Mouse (Mus musculus) heart, embryonic 11.5 days (tissue): ENCODE data around the gene Kif27. TPM values are rescaled to one million over a fixed set of nuclear protein-coding genes. Genes with fewer than 3 reads are reported as not detected.

Source experiments
- ATAC-seq: fragments of 200-750 bp; cut with Nextera tagmentation; replicated peaks from 2 replicates; pipeline ENCODE4 v1.8.0; 2017; ENCODE audit warnings: moderate library complexity; ENCODE audit not compliant: insufficient number of reproducible peaks, low FRiP score, low TSS enrichment
- H3K27ac ChIP-seq: fragments of 300-500 bp; sonication (generic); 2 replicates; pipeline ENCODE4 v1.5.1; 2014; ENCODE audit warnings: mild to moderate bottlenecking, low read depth, low read length
- H3K27me3 ChIP-seq: fragments of 300-500 bp; sonication (generic); 2 replicates; pipeline ENCODE4 v1.6.1; 2014; ENCODE audit warnings: mild to moderate bottlenecking, low read length, mixed read lengths; ENCODE audit not compliant: control insufficient read depth, insufficient read depth
- H3K36me3 ChIP-seq: fragments of 300-500 bp; sonication (generic); 2 replicates; pipeline ENCODE4 v1.6.1; 2014; ENCODE audit warnings: mild to moderate bottlenecking, low read length, moderate library complexity, mixed read lengths; ENCODE audit not compliant: control insufficient read depth, insufficient read depth
- H3K4me1 ChIP-seq: fragments of 300-500 bp; sonication (generic); 2 replicates; pipeline ENCODE4 v1.6.1; 2014; ENCODE audit warnings: low read length; ENCODE audit not compliant: control insufficient read depth, insufficient read depth
- H3K4me2 ChIP-seq: fragments of 300-500 bp; sonication (generic); 2 replicates; pipeline ENCODE4 v1.6.1; 2014; ENCODE audit warnings: mild to moderate bottlenecking, moderate library complexity
- H3K4me3 ChIP-seq: fragments of 300-500 bp; sonication (generic); 2 replicates; pipeline ENCODE4 v1.5.1; 2014; ENCODE audit warnings: low read depth, low read length
- H3K9ac ChIP-seq: fragments of 300-500 bp; sonication (generic); 2 replicates; pipeline ENCODE4 v1.6.1; 2014; ENCODE audit warnings: mild to moderate bottlenecking, low read depth, low read length, moderate library complexity
- H3K9me3 ChIP-seq: fragments of 300-500 bp; sonication (generic); replicated peaks from 2 replicates; pipeline ENCODE4 v1.6.1; 2016; ENCODE audit warnings: low read length; ENCODE audit not compliant: control insufficient read depth
- WGBS: fragments of 180-500 bp; shearing (Covaris S2); extraction: QIAGEN DNeasy Blood & Tissue Kit; methylation state at CpG from one replicate; pipeline ENCODE4 v1.1.7; 2014; ENCODE audit not compliant: insufficient replicate concordance; 5-methylcytosine and 5-hydroxymethylcytosine counted together
- polyA plus RNA-seq: library from polyadenylated mRNA; unstranded; fragments of >200 nt; fragmentation: Nextera tagmentation; extraction: Ambion mirVana; gene quantifications from 2 replicates; pipeline ENCODE4 v1.2.1, GENCODE M21; 2014

Gene Kif27
- polyA plus RNA-seq, 1 experiment from 2014 or later, result 0.66 TPM

DNA sequence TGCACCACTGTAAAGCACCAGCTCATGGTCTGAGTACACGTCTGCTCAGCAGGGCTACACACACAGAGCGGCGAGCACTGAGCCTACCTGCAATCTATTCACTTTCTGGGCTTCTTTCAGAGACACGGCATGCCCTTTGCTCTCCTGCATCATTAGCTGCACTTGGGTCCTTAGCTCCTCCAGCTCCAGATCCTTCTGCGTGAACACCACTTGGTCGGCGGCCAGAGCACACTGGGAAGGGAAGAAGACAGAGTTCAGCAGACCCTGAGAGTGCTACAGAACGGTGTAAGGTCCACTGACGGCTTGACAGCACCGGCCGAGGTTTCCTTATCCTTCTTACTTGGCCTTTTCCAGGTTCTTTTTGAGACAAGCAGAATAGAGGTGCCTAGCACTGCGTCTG, 21.5 kb downstream of the Kif27 start:
- ATAC-seq, result no peak
- WGBS, result 71% methylated on average over 12 of the region's 12 CpGs
- H3K4me3 ChIP-seq, result no peak overlapping the region
- H3K9ac ChIP-seq, result no peak overlapping the region
- H3K27ac ChIP-seq, result no peak overlapping the region
- H3K27me3 ChIP-seq, result no peaks in the 10 kb centered on the region
- H3K36me3 ChIP-seq, result no peaks in the 10 kb centered on the region
- no peak overlapping the region for H3K4me2 ChIP-seq
- no peaks in the 10 kb centered on the region for H3K9me3 ChIP-seq
- H3K4me1 ChIP-seq, result no peaks in the 10 kb centered on the region

DNA sequence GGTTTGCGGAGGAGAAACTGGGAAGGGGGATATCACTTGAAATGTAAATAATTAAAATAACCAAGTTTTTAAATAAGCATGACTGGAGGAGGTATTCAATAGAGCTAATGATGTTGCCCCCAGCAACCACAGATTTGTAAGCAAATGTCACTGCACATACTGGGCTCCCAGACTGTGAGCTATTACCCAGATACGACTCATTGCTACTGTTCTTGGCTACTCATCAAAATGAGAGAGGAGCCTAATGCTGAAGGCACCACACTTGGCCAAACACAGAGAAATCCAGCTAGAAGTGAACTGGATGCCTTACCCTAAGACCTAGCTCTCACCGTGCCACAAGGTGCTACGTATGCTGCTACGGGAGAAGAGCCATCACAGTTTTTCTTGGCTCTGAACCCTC, 24.8 kb downstream of the Kif27 start:
- Histone ChIP-seq H3K4me2 (no peak overlapping the region), H3K4me1 (no peaks in the 10 kb centered on the region), H3K4me3 (no peak overlapping the region), H3K9ac (no peak overlapping the region), H3K9me3 (no peaks in the 10 kb centered on the region), H3K27ac (no peak overlapping the region), H3K36me3 (no peaks in the 10 kb centered on the region), H3K27me3 (no peaks in the 10 kb centered on the region)
- ATAC-seq, result no peak
- WGBS, result 95% methylated on average over 5 of the region's 5 CpGs

DNA sequence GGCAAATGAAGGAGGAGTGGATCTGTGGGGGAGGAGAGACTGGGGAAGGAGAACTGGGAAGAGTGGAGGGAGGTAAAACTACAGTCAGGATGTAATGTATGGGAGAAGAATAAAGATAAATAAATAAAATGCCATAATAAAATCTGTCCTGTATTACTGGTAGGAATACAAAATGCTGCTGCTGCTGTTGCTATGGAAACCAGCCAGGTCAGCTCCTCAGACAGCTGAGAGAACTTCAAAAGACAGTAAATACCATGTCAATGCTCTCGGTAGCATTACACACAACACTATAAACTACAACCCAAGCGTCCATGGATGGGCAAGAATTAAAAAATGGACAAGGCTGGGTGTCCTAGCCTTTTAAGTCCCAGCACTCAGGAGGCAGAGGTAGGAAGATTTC, 41.2 kb downstream of the Kif27 start:
- Histone ChIP-seq H3K4me2 (no peak overlapping the region), H3K9ac (no peak overlapping the region), H3K27me3 (no peaks in the 10 kb centered on the region), H3K36me3 (no peaks in the 10 kb centered on the region), H3K9me3 (no peaks in the 10 kb centered on the region), H3K27ac (no peak overlapping the region), H3K4me3 (no peak overlapping the region), H3K4me1 (no peaks in the 10 kb centered on the region)
- no peak for ATAC-seq
- 68% methylated on average over 2 of the region's 2 CpGs for WGBS

DNA sequence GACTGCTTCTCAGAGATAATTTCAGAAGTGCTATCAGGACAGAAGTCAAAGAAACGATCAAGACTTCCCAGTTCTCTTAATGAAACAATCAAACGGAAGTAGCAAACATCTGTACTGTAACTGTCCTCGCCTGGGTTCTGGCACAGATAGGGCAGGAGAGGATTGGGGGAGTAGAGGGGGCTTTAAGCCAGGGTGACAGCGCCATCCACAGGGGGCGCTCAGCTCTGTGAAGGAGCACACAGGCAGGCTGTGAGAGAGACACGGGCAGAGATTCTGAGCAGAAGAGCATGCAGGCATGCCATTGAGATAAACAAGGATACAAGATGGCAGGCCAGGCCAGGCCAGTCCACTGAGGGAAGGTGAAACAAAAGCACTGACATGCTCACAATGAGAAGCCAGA, 43.9 kb downstream of the Kif27 start:
- H3K9ac ChIP-seq, result no peak overlapping the region
- no peaks in the 10 kb centered on the region for H3K4me1 ChIP-seq
- no peaks in the 10 kb centered on the region for H3K27me3 ChIP-seq
- 42% methylated on average over 6 of the region's 6 CpGs for WGBS
- H3K4me3 ChIP-seq, result no peak overlapping the region
- no peak for ATAC-seq
- H3K36me3 ChIP-seq, result no peaks in the 10 kb centered on the region
- H3K27ac ChIP-seq, result no peak overlapping the region
- no peaks in the 10 kb centered on the region for H3K9me3 ChIP-seq
- H3K4me2 ChIP-seq, result no peak overlapping the region

DNA sequence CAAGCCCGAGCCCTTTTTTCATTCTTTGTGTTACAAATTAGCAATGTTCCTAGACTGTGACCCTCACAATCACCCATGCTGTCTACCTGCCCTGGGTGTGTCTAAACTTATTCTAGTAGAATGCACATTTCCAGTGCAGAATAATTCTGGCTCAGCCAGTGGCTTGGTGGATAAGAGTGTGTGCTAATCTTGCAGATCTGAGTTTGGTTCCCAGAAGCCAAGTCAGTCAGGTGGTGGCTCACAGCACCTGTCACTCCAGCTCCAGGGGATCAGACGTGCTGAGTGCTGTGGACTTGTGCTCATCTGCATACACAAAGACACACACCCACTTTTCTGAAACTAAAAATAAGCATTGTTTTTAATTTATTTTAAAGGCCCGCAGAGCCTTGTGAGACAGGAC, 45.2 kb downstream of the Kif27 start:
- no peak for ATAC-seq
- 72% methylated on average over 3 of the region's 3 CpGs for WGBS

DNA sequence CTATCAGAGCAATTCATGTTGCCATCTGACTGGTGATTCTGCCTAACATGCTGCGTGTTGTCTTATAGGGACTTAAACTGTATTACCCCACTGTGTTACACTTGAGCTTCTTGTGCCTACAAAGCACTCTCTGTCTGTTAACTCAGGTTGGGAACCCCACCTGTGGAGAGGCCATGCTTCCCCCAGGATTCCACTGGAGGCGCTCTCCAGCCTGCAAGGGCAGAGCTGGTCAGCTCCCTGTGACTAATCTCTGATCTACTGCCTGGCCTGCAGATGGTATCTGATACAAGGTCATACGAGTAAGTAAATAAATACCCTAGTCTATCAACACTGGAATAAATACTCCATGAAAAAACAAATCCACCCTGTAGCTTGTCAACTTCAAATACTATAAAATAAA, 47.6 kb downstream of the Kif27 start:
- H3K4me2 ChIP-seq, result no peak overlapping the region
- no peak overlapping the region for H3K9ac ChIP-seq
- ATAC-seq, result no peak
- no peak overlapping the region for H3K27ac ChIP-seq
- H3K4me3 ChIP-seq, result no peak overlapping the region
- WGBS, result 40% methylated on average over 3 of the region's 3 CpGs
- no peaks in the 10 kb centered on the region for H3K4me1 ChIP-seq
- H3K27me3 ChIP-seq, result no peaks in the 10 kb centered on the region
- H3K9me3 ChIP-seq, result no peaks in the 10 kb centered on the region
- no peaks in the 10 kb centered on the region for H3K36me3 ChIP-seq

More for the DNA sequence above, 45.2 kb downstream of the Kif27 start:
- Histone ChIP-seq H3K9me3 (no peaks in the 10 kb centered on the region), H3K36me3 (no peaks in the 10 kb centered on the region), H3K4me2 (no peak overlapping the region), H3K27me3 (no peaks in the 10 kb centered on the region), H3K27ac (no peak overlapping the region), H3K4me1 (no peaks in the 10 kb centered on the region), H3K4me3 (no peak overlapping the region), H3K9ac (no peak overlapping the region)

DNA sequence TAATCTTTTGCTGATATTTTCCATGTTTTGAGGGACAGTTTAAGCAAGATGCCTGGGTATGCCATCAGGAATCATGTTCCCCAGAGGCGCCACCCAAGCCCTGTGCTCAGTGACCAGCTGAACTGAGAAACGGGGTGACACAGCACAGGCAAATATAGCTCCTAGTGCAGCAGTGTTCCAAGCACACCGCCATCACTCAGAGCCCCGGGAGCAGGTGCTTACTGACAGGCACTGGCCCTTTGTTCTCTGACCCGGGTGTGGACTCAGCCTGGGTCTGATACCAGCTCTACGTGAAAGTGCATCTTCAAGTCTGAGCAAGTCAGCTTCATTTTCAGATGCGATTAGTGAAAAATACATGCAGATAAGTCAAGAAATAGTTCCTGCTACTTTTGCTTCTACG, 49.4 kb downstream of the Kif27 start:
- Histone ChIP-seq H3K9ac (no peak overlapping the region), H3K9me3 (no peaks in the 10 kb centered on the region), H3K4me1 (no peaks in the 10 kb centered on the region), H3K36me3 (no peaks in the 10 kb centered on the region), H3K4me2 (no peak overlapping the region), H3K27ac (no peak overlapping the region), H3K27me3 (no peaks in the 10 kb centered on the region), H3K4me3 (no peak overlapping the region)
- ATAC-seq, result no peak
- WGBS, result 64% methylated on average over 8 of the region's 8 CpGs

DNA sequence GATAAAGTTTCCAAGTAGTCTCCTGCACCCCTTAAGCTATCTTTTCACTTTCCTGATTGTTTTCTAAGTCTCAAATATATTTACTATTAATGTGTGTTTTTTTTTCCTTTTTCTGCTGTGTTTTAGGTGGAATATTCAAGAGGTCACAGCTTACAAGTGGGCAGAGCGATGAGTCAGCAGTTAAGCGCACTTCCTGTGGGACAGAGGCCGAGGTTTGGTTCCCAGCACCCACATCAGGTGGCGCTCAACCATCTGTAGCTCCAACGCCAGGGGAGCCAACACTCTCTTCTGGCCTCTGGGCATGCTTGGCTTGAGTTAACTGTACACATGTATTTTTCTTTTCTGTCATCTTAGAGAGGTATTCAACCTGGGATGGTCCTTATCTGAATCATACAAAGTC, 51.5 kb downstream of the Kif27 start:
- Histone ChIP-seq H3K4me3 (no peak overlapping the region), H3K27me3 (no peaks in the 10 kb centered on the region), H3K9ac (no peak overlapping the region), H3K4me1 (no peaks in the 10 kb centered on the region), H3K36me3 (no peaks in the 10 kb centered on the region), H3K9me3 (no peaks in the 10 kb centered on the region), H3K27ac (no peak overlapping the region), H3K4me2 (no peak overlapping the region)
- 86% methylated on average over 5 of the region's 5 CpGs for WGBS
- ATAC-seq, result no peak

DNA sequence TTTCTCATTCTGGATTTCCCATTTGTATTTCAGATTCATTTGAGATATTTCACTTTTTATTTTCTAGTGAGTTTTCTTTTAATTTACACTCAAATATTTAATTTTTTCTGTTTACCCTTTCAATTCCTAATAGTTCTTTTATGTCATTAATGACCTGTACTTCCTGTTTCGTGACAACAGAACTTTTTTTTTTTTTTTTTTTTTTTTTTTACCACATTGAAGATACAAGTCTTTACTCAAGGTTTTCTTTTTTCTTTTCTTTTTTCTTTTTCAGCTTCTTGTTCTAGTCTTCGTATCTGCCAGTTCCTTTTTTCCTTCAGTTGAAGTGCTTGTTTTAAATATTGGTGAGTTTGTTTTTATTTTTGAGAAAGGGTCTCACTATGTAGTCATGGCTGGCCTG, 53.7 kb downstream of the Kif27 start:
- no peak overlapping the region for H3K9ac ChIP-seq
- H3K4me1 ChIP-seq, result no peaks in the 10 kb centered on the region
- WGBS, result 78% methylated on average over 2 of the region's 2 CpGs

More for the DNA sequence above, 53.7 kb downstream of the Kif27 start:
- H3K27me3 ChIP-seq, result no peaks in the 10 kb centered on the region
- no peak overlapping the region for H3K4me2 ChIP-seq
- H3K4me3 ChIP-seq, result no peak overlapping the region
- ATAC-seq, result no peak
- no peaks in the 10 kb centered on the region for H3K36me3 ChIP-seq
- H3K27ac ChIP-seq, result no peak overlapping the region
- no peaks in the 10 kb centered on the region for H3K9me3 ChIP-seq
